Mouse (Mus musculus) E14TG2a.4 (cell line): ENCODE data around the gene Mgat4a.

ENCODE experiments used
- CTCF ChIP-seq: conservative IDR thresholded peaks from 2 replicates; pipeline ENCODE4 v1.5.1; 2014; ENCODE audit warnings: low read length
- POU5F1 ChIP-seq: IDR thresholded peaks from 2 replicates; pipeline ENCODE4 v1.6.1; 2014; ENCODE audit warnings: low read length, borderline replicate concordance

DNA sequence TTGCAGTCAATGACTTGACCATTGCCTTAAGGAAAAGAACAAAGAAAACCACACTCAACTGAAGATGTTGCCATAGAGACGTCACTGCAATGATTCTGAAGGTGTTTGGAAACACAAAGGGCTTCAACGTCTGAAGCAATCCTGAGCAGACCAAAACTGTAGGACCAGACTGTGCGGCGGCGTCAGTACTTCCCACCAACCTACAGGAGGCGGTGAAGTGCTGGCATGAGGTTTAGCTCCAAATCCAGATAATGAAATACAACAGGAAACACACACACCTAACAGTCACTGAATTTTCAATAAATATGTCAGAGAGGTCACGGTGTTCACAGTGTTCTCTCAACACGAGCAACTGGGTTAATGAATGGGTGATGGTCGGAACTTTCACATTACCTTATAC, 61.7 kb downstream of the Mgat4a start:
- TF ChIP-seq CTCF (no peak; the same call in 1 of the 2 replicates), POU5F1 (no peak)
